9 mouse cellular contexts compared by ENCODE assay signal in the genomic region with DNA sequence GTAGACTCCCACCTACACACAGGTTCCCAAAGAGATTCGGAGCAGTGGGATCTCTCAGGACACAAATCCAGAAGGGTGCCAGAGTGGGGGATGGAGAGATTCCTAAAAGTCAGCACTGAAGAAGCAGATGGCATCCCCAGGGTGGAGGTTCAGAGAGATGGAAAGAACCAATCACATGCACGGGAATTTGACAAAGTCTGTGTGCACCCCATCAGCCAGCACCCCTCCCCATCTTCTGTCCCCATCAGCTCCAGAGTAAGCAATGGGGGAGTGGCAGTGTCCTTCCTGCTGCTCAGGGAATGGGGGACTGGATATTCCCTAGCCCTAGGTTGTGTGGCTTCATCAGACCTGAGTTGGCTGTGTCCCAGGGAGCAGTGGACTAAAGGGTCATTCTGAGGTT. TPM values are rescaled to one million over a fixed set of nuclear protein-coding genes. Genes with fewer than 3 reads are reported as not detected.
DNase-seq lines count a peak whose midpoint lies in the region; ATAC-seq lines count a peak whose summit lies in the region.
"Had no signal": no experiment of that assay in that cellular context is flagged by ENCODE, and none has a peak within 500 bp of the region (broad histone marks: within the 10 kb centered on the region; RNA-seq: fewer than 3 reads in every experiment).

No protein-coding gene starts in this region.

- H3K4me3 ChIP-seq in embryonic facial prominence, embryonic 12.5 days: peak overlapping the region; percentile 39
- peak overlapping the region; percentile 35 for H3K4me3 ChIP-seq in intestine, embryonic 15.5 days (replicated peaks)
- no peak overlapping the region for H3K4me3 ChIP-seq in neural tube, embryonic 13.5 days
- H3K4me3 ChIP-seq: myocyte had no signal

- 4% methylated on average over 2 of the region's 2 CpGs for WGBS in embryonic facial prominence, embryonic 12.5 days
- 10% methylated on average over 2 of the region's 2 CpGs for WGBS in intestine, embryonic 15.5 days
- 0% methylated on average over 2 of the region's 2 CpGs for WGBS in neural tube, embryonic 13.5 days

- no peaks in the 10 kb centered on the region for H3K9me3 ChIP-seq in embryonic facial prominence, embryonic 12.5 days
- H3K9me3 ChIP-seq in intestine, embryonic 15.5 days: no peaks in the 10 kb centered on the region
- no peaks in the 10 kb centered on the region for H3K9me3 ChIP-seq in neural tube, embryonic 13.5 days

- peak overlapping the region; percentile 41; the same call in 1 of the 2 replicates for H3K27ac ChIP-seq in embryonic facial prominence, embryonic 12.5 days
- H3K27ac ChIP-seq in intestine, embryonic 15.5 days: 0 out of 2 replicates have a peak overlapping the region, but pooled peaks have one; percentile 62
- no peak overlapping the region for H3K27ac ChIP-seq in neural tube, embryonic 13.5 days (replicated peaks)

- DNase-seq in left cerebral cortex, postnatal 4 days: peak; percentile 46
- DNase-seq in left cerebral cortex, postnatal 36 days (ENCODE audit: low spot score in 2 of 2): no peak
- no peak for DNase-seq in right cerebral cortex, postnatal 36 days (ENCODE audit: low spot score in 2 of 2)
- no peak for DNase-seq in embryo, embryonic 10 days (ENCODE audit: low spot score)
- DNase-seq in spleen, postnatal 36 days (ENCODE audit: low spot score in 2 of 2): no peak

- no peaks in the 10 kb centered on the region for H3K36me3 ChIP-seq in embryonic facial prominence, embryonic 12.5 days
- no peaks in the 10 kb centered on the region for H3K36me3 ChIP-seq in intestine, embryonic 15.5 days
- no peaks in the 10 kb centered on the region for H3K36me3 ChIP-seq in neural tube, embryonic 13.5 days

- ATAC-seq in embryonic facial prominence, embryonic 12.5 days (ENCODE audit: insufficient number of reproducible peaks, insufficient read depth, low FRiP score, low TSS enrichment): no peak
- peak; percentile 34; the same call in 1 of the 2 replicates for ATAC-seq in intestine, embryonic 15.5 days
- ATAC-seq in neural tube, embryonic 13.5 days (ENCODE audit: low read depth): peak; percentile 45; the same call in 1 of the 2 replicates

- intact Hi-C loops in left cerebral cortex, postnatal 4 days (cut with DNase I): no loop called here
- intact Hi-C loops in left cerebral cortex, postnatal 36 days (cut with DNase I): no loop called here

- H3K27me3 ChIP-seq in embryonic facial prominence, embryonic 12.5 days: peaks cover 14% of the 10 kb centered on the region; the same call in 1 of the 2 replicates
- H3K27me3 ChIP-seq in intestine, embryonic 15.5 days (replicated peaks): no peaks in the 10 kb centered on the region
- peaks cover 49% of the 10 kb centered on the region for H3K27me3 ChIP-seq in neural tube, embryonic 13.5 days

- H3K4me1 ChIP-seq in embryonic facial prominence, embryonic 12.5 days: peaks cover 30% of the 10 kb centered on the region
- H3K4me1 ChIP-seq in intestine, embryonic 15.5 days (replicated peaks): peaks cover 27% of the 10 kb centered on the region
- peaks cover 26% of the 10 kb centered on the region for H3K4me1 ChIP-seq in neural tube, embryonic 13.5 days (replicated peaks)

- H3K9ac ChIP-seq in embryonic facial prominence, embryonic 12.5 days: peak overlapping the region; percentile 4; the same call in 1 of the 2 replicates
- peak overlapping the region; percentile 30; the same call in 1 of the 2 replicates for H3K9ac ChIP-seq in intestine, embryonic 15.5 days
- H3K9ac ChIP-seq in neural tube, embryonic 13.5 days: peak overlapping the region; percentile 61; the same call in 1 of the 2 replicates

- peak overlapping the region; percentile 62 for H3K4me2 ChIP-seq in embryonic facial prominence, embryonic 12.5 days (replicated peaks)
- H3K4me2 ChIP-seq in intestine, embryonic 15.5 days (replicated peaks): peak overlapping the region; percentile 82
- H3K4me2 ChIP-seq in neural tube, embryonic 13.5 days: peak overlapping the region; percentile 55

RNA-seq across cellular contexts. Expression of a gene that starts 0.7 kb away (rescaled TPM):
- total RNA-seq in left cerebral cortex, postnatal 4 days (2021): 1 to 10 TPM; 1.3 to 1.5 TPM
- total RNA-seq in left cerebral cortex, postnatal 36 days (2021): 1 to 10 TPM in 1 of 2 experiments, under 1 TPM in 1; 0.77 to 1.4 TPM
- 2.7 and 4.2 TPM in 2 replicates for polyA plus RNA-seq in embryonic facial prominence, embryonic 12.5 days (2016; fragmentation: Nextera tagmentation; extraction: Ambion mirVana)
- 2.1 and 3.3 TPM in 2 replicates for polyA plus RNA-seq in intestine, embryonic 15.5 days (2015; fragmentation: Nextera tagmentation; extraction: Ambion mirVana)
- polyA plus RNA-seq in neural tube, embryonic 13.5 days (2015; fragmentation: Nextera tagmentation; extraction: Ambion mirVana): 0.24 and 0.51 TPM in 2 replicates

RNA-seq across cellular contexts. Expression of a gene that starts 13.1 kb away (rescaled TPM):
- total RNA-seq in left cerebral cortex, postnatal 4 days (2021): 1 to 10 TPM; 2.0 to 2.4 TPM
- total RNA-seq in left cerebral cortex, postnatal 36 days (2021): 1 to 10 TPM in 1 of 2 experiments, under 1 TPM in 1; 0.27 to 1.3 TPM
- 0.29 and 0.43 TPM in 2 replicates for polyA plus RNA-seq in embryonic facial prominence, embryonic 12.5 days (2016; fragmentation: Nextera tagmentation; extraction: Ambion mirVana)
- polyA plus RNA-seq in intestine, embryonic 15.5 days (2015; fragmentation: Nextera tagmentation; extraction: Ambion mirVana): 0.06 TPM in 1 of 2 replicates, not detected in the other
- polyA plus RNA-seq in neural tube, embryonic 13.5 days (2015; fragmentation: Nextera tagmentation; extraction: Ambion mirVana): 0.28 TPM in 1 of 2 replicates, not detected in the other
- polyA plus RNA-seq: myocyte had no signal

RNA-seq across cellular contexts. Expression of a gene that starts 22.5 kb away (rescaled TPM):
- total RNA-seq in left cerebral cortex, postnatal 4 days (2021): 1 to 10 TPM in 1 of 2 experiments, under 1 TPM in 1; 0.82 to 2.2 TPM
- total RNA-seq in left cerebral cortex, postnatal 36 days (2021): 1 to 10 TPM; 5.5 to 7.7 TPM
- polyA plus RNA-seq in embryonic facial prominence, embryonic 12.5 days (2016; fragmentation: Nextera tagmentation; extraction: Ambion mirVana): 2.5 and 3.7 TPM in 2 replicates
- 2.0 and 2.2 TPM in 2 replicates for polyA plus RNA-seq in intestine, embryonic 15.5 days (2015; fragmentation: Nextera tagmentation; extraction: Ambion mirVana)
- 1.9 and 2.1 TPM in 2 replicates for polyA plus RNA-seq in neural tube, embryonic 13.5 days (2015; fragmentation: Nextera tagmentation; extraction: Ambion mirVana)

RNA-seq across cellular contexts. Expression of a gene that starts 25.0 kb away (rescaled TPM):
- total RNA-seq in left cerebral cortex, postnatal 4 days (2021): 100 to 1,000 TPM; 180 to 184 TPM
- total RNA-seq in left cerebral cortex, postnatal 36 days (2021): 100 to 1,000 TPM in 1 of 2 experiments, 10 to 100 TPM in 1; 70.9 to 105 TPM
- 31.6 and 37.2 TPM in 2 replicates for polyA plus RNA-seq in embryonic facial prominence, embryonic 12.5 days (2016; fragmentation: Nextera tagmentation; extraction: Ambion mirVana)
- 5.2 and 7.9 TPM in 2 replicates for polyA plus RNA-seq in intestine, embryonic 15.5 days (2015; fragmentation: Nextera tagmentation; extraction: Ambion mirVana)
- polyA plus RNA-seq in neural tube, embryonic 13.5 days (2015; fragmentation: Nextera tagmentation; extraction: Ambion mirVana): 8.9 and 9.3 TPM in 2 replicates

RNA-seq across cellular contexts. Expression of a gene that starts 50.0 kb away (rescaled TPM):
- total RNA-seq in left cerebral cortex, postnatal 4 days (2021): 10 to 100 TPM; 17.3 to 19.5 TPM
- 10 to 100 TPM; 15.2 to 15.9 TPM for total RNA-seq in left cerebral cortex, postnatal 36 days (2021)
- polyA plus RNA-seq in embryonic facial prominence, embryonic 12.5 days (2016; fragmentation: Nextera tagmentation; extraction: Ambion mirVana): 5.0 and 5.7 TPM in 2 replicates
- 2.8 and 3.4 TPM in 2 replicates for polyA plus RNA-seq in intestine, embryonic 15.5 days (2015; fragmentation: Nextera tagmentation; extraction: Ambion mirVana)
- 4.7 and 5.4 TPM in 2 replicates for polyA plus RNA-seq in neural tube, embryonic 13.5 days (2015; fragmentation: Nextera tagmentation; extraction: Ambion mirVana)

Comparison
In these comparisons a context has a peak if more than half of its experiments do, and no peak if none do; other contexts are left out.
1. H3K9ac ChIP-seq: peak in every context shown above with its lines; median percentile 61 in neural tube, embryonic 13.5 days; 30 in intestine, embryonic 15.5 days; 4 in embryonic facial prominence, embryonic 12.5 days.